Mouse (Mus musculus): Measurements from ENCODE around the gene Uba52. TPM values are rescaled to one million over a fixed set of nuclear protein-coding genes. Genes with fewer than 3 reads are reported as not detected.

Gene Uba52
- total RNA-seq, 2 experiments from 2014 or later: 970 to 1,000 TPM

DNA sequence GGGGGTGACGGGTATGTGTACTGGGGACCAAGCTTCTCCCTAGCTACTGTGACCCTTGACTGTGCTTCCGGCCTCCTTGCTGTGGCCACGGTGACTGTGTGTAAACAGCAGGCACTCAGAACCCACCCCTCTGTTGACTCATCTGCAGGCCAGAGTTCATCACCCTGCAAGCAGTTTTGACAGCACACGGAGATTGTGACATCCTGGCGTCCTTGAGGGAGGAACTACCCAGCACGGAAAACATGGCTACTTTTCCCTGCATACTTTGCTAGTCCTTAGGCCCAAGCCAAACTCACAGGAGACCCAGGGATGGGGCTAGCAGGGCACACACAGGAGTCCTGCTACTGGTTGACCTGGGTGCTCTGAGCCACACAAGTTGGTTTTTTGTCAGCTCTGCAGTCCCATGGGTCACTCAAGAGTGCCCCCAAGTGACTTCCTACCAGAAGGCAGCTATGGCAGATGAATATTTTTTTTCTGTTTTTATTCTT lies 33.6 kb upstream of the Uba52 start:
- TF ChIP-seq CTCF (conservative IDR thresholded peaks at IDR 0.05): peak; percentile 77
- no peak for DNase-seq (ENCODE audit: low spot score in 2 of 2)
- H3K4me3 ChIP-seq: no peak overlapping the region
- H3K27ac ChIP-seq: 0 out of 2 replicates have a peak overlapping the region, but pooled peaks have one; percentile 6

DNA sequence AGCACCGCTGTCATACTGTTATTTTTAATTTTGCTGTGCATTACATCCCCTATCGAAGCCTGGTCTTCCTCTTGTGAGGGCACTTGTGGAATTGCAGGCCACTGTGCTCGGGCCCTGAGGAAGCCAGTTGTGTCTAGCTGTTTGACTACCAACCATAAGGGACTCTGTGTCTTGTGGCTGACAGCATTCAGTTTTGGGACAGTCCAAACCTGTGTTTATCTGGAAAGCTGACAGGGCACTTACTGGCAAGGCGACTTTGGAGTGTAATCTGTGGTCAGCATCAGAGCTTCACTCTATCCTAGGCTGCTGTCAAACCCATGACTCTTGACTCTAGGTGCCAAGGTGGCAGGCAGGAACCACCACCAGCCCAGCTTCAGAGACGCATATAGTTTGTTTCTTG lies 30.5 kb upstream of the Uba52 start:
- no peak for DNase-seq (ENCODE audit: low spot score in 2 of 2)
- Histone ChIP-seq H3K4me3 (peak overlapping the region; percentile 99), H3K27ac (peak overlapping the region; percentile 96; the same call in 1 of the 2 replicates)
- peak; percentile 32 for TF ChIP-seq CTCF (conservative IDR thresholded peaks at IDR 0.05)

DNA sequence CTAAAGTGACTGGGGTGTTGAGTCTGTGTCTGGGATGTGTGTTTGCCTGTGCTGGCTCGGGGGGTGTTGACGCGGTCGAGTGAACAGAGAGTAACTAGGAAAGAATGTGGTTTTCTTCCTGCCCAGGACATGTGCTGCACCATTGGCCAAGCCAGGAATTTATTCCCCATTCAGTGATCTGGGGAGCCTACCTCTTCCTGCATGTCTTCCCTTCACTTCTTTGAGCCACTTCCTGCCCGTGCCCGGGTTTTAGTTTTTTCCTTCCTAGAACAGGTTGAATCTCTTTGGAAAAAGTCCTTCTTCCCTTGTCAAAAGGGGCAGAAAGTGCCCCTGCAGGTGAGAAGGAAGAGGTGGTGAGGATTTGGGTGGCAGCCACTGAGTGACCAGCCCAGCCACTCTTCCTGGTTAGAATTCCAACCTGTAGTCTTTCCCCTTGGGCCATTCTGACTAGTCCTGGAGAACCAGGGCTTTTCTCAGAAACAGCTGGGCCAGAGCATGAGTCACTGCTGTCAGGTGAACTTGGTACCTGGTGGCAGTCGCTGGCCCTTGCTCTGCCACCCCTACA lies 30.0 kb upstream of the Uba52 start:
- Histone ChIP-seq H3K4me3 (peak overlapping the region; percentile 99), H3K27ac (peak overlapping the region; percentile 96; the same call in 1 of the 2 replicates)
- DNase-seq (ENCODE audit: low spot score in 2 of 2): no peak

DNA sequence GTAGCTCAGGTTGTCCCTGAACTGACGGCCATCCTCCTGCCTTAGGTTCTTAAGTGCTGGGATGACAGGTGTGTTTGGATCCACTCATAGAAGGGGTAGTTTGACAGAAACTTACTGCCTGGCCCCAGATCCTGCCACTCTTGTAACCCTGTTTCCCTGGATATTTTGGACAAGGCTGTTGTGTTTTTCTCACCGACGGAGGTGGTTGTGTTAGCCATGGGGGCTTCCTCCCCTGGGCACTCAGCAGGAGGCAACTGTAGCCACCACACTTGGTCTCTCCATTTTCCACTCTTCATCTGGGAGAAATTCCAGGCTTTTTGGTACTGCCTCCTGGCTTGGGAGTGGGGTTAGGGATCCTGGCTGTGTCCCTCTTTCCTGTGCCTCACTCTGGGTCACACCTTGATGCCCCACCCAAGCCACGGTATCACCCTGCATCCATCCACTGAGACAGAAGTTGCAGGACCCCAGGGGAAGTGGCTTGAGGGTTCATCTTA lies 29.5 kb upstream of the Uba52 start:
- peak overlapping the region; percentile 99 for H3K4me3 ChIP-seq
- H3K27ac ChIP-seq: peak overlapping the region; percentile 96
- no peak for TF ChIP-seq CTCF (conservative IDR thresholded peaks at IDR 0.05)
- no peak for DNase-seq (ENCODE audit: low spot score in 2 of 2)

More for the DNA sequence above, 30.0 kb upstream of the Uba52 start:
- TF ChIP-seq CTCF (conservative IDR thresholded peaks at IDR 0.05): no peak

DNA sequence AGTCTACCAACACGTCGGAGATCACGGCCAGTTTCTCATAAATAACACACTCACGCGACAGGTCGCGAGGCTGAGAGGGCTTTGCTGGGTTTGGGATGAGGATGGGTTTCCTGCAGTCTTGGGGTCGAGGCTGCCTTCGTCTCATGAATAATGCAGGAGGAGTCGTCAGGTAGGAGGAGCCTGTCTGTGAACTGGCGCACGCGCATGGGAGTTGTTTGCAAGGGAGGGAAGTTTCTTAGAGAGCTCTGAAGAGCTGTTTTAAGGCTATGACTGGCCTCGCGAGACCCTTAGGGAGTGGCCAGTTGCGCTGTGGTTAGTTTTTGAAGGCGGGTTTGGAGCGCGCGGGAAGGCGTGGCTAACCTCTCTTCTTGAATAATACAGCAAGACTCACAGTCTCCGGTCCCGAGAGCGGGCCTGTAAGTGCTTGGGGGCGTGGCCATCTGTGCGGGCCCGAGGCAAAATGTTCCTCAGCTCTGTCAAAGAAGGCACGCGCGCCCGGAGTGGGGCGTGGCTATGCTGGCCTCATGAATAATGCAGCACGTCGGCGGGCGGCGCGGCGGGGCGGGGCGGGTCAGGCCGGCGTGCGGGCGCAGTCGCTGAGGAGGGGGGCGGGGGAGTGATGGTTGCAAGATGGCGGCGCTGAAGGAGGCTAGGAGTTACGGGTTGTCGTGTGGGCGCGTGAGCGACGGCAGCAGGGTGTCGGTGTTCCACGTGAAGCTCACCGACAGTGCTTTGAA lies 28.6 kb upstream of the Uba52 start, which contains the start of gene Ell:
Gene Ell (plus strand): TSS at position 381 of the 737 bp plus-strand sequence.
- Histone ChIP-seq H3K27ac (peak within 1 kb of the TSS; percentile 96), H3K4me3 (peak within 1 kb of the TSS; percentile 99)
- no peak for TF ChIP-seq CTCF (conservative IDR thresholded peaks at IDR 0.05)
- peak; percentile 99 for DNase-seq (ENCODE audit: low spot score in 2 of 2)

DNA sequence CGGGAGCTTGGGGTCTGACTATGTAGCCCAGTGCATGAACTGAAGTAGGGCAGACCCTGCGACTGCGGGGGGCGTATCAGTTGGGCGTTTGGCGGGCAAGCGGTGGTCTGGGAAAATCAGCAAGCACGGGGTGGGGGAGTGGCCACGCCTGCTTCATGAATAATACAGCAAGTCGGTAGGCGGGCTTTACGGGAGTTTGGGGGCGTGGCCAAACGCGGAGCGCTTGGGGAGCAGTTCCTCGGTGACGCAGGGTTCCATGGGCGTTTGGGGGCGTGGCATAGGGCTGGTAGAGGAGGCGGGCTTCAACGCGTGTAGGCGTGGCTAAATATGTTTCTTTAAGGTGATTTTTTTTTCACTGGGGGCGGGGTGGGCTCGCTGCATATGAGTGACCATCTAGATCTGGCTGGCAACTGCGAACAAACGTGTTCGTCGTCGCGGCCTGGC lies 28.1 kb upstream of the Uba52 start:
- Histone ChIP-seq H3K27ac (peak overlapping the region; percentile 96), H3K4me3 (peak overlapping the region; percentile 99)
- TF ChIP-seq CTCF (conservative IDR thresholded peaks at IDR 0.05): no peak
- peak; percentile 99 to 100 for DNase-seq (ENCODE audit: low spot score in 2 of 2)

DNA sequence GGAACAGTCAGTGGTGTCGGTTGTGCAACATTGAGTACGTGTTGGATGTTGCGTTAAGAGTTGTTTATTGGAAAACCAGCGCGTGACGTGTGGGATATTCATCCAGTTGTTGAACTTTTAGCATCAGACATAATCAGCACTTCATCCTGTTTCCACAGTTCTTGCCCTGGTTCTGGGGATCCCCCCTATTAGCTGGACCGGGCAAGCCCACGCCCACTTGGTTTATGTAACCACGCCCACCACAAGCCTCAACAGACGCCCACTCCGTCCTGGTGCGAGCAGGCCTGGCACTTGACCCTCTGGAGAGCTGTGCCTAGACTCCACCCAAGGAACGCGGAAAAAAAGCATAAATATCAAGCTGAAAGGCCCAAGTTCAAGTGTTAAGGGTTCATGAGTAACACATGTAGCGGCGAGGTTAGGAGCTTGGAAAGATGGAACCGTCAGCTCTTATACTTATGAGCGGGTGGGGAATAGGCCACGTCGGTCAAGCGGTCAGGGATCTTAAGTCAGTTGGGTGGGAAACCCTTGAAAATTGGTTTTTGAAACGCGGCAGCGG lies 27.5 kb upstream of the Uba52 start:
- DNase-seq (ENCODE audit: low spot score in 2 of 2): no peak
- no peak for TF ChIP-seq CTCF (conservative IDR thresholded peaks at IDR 0.05)
- peak overlapping the region; percentile 96 for H3K27ac ChIP-seq
- peak overlapping the region; percentile 99 for H3K4me3 ChIP-seq

DNA sequence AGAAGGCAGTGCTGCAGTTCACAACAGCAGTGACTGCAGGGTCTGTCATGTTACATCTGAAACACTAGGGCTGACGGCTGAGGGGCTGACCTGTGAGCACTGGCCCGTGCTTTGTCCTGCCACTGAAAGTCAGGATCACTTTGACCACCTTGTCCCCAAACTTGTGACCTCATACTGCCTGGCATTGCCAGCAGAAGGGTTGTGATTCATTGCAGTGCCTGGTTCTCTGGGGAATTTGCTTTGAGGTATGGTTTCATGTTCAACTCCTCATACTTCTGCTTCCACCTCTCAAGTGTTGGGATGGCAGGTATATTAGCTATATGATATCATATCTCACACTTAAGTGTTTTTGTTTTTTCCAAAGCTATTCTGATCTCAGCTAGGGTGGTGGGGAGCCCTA lies 25.1 kb upstream of the Uba52 start:
- Histone ChIP-seq H3K27ac (no peak overlapping the region), H3K4me3 (no peak overlapping the region)
- no peak for TF ChIP-seq CTCF (conservative IDR thresholded peaks at IDR 0.05)
- DNase-seq (ENCODE audit: low spot score in 2 of 2): no peak

DNA sequence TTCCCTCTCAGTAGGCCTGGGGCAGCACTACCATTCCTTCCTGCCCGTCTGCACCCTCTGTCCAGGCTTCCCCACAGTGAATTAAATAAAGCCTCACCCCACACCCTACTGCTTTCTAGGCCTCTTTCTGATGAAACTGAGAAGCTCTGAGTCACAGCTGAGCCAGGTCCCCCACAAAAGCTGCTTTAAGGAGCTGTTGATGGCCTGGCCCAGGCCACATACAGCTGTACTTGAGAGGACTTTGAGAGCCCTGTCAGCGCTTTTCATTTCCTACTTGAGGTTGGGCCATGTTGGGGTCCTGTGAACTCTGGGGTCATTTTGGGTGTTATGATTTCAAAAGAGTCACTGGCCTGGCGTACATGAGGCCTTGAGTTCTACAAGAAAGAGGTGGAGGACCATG lies 24.6 kb upstream of the Uba52 start:
- TF ChIP-seq CTCF (conservative IDR thresholded peaks at IDR 0.05): no peak
- no peak for DNase-seq (ENCODE audit: low spot score in 2 of 2)
- Histone ChIP-seq H3K4me3 (no peak overlapping the region), H3K27ac (no peak overlapping the region; the same call in 1 of the 2 replicates)

DNA sequence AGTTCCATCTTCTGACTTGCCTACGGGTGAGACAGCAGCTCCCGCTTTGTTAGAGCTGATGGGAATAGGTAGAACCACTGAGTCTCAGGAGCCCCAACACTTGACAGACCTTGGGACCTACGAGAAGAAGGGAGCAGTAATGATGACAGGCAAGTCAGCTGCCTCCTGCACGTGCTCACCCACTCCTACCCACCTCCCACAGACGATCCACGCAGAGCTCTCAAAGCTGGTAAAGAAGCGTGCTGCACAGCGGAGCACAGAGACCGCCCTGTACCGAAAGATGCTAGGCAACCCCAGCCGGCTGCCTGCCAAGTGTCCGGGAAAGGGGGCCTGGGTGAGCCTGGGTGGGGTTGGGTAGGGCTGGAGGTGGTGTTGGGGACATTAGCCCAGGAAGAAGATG lies 23.7 kb upstream of the Uba52 start:
- Histone ChIP-seq H3K27ac (peak overlapping the region; percentile 49; the same call in 1 of the 2 replicates), H3K4me3 (no peak overlapping the region)
- no peak for TF ChIP-seq CTCF (conservative IDR thresholded peaks at IDR 0.05)
- DNase-seq (ENCODE audit: low spot score in 2 of 2): peak in 1 of 2 experiments; percentile 38

DNA sequence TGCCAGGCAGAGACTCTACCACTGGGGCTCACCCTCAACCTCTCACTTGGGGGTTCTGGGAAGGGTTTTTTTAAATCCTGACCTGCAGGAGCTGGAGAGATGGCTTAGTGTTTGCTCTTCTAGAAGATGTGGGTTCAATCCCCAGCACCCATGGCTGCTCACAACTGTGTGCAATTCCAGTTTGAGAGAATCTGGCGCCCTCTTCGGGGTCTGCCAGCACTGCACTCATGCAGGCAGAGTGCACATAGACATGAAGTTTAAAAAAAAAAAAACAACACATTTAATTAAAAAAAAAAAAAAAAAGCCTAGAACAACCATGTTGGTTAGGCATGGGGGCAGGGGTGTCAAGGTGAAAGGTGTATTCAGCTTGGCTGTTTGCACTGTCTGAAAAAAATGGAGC lies 19.7 kb upstream of the Uba52 start:
- H3K27ac ChIP-seq: peak overlapping the region; percentile 46; the same call in 1 of the 2 replicates
- no peak overlapping the region for H3K4me3 ChIP-seq
- DNase-seq (ENCODE audit: low spot score in 2 of 2): no peak
- peak; percentile 37 for TF ChIP-seq CTCF (conservative IDR thresholded peaks at IDR 0.05)

DNA sequence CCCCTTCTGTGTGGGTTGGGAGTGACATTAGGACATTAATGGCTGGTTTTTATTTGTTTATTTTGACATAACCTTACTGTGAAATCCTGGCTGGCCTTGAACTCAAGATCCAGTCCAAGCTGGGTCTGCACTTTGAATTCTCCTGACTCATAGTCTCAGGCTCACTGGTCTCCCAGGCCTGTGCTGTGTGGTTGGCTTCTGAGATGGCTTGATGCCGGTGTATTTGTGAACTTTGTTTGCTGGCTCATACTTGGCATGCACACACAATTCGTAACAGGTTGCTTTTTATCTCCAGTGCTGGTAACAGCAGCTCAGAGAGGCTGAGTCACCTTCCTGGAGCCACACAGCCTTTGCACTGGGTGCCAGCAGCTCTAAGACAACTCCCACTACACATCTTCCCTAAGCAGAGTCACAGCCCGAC lies 19.1 kb upstream of the Uba52 start:
- no peak for TF ChIP-seq CTCF (conservative IDR thresholded peaks at IDR 0.05)
- Histone ChIP-seq H3K4me3 (no peak overlapping the region), H3K27ac (peak overlapping the region; percentile 46)
- no peak for DNase-seq (ENCODE audit: low spot score in 2 of 2)

DNA sequence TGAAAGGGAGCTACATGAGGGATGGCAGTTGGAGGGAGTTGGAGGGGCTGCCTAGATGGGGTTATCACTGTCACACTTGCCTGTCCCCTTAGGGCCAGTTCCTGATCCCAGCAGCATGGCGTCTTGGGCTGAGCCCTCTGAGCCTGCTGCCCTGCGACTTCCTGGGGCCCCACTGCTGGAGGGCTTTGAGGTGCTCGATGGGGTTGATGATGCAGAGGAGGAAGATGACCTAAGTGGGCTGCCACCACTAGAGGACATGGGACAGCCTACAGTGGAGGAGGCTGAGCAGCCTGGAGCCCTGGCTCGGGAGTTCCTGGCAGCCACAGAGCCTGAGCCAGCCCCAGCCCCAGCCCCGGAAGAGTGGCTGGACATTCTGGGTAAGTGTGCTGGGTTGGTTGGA lies 18.7 kb upstream of the Uba52 start:
- no peak for DNase-seq (ENCODE audit: low spot score in 2 of 2)
- no peak overlapping the region for H3K4me3 ChIP-seq
- TF ChIP-seq CTCF (conservative IDR thresholded peaks at IDR 0.05): no peak
- H3K27ac ChIP-seq: peak overlapping the region; percentile 43

Data from layer of hippocampus, adult 2 months (tissue).